Mouse (Mus musculus) ovary, adult 18-20 months (tissue): ENCODE results near the gene Yif1a.

Source experiments
- DNase-seq: peaks from one replicate; pipeline ENCODE4 v3.0.0; 2022; ENCODE audit warnings: low spot score, mixed read lengths

The Yif1a gene

GRCm38 (mm10) chr19:5118384-5118698 lies 30.0 kb downstream of the Yif1a start, which contains the start of gene Klc2:
Klc2 (minus strand) TSS chr19:5118560.
- DNase-seq = no peak

GRCm38 (mm10) chr19:5122492-5122891 lies 34.2 kb downstream of the Yif1a start:
- DNase-seq = peak; percentile 77

- DNase-seq = no peak
Observed at GRCm38 (mm10) chr19:5123241-5123640, 34.9 kb downstream of the Yif1a start.

GRCm38 (mm10) chr19:5124055-5124614 lies 35.8 kb downstream of the Yif1a start:
- no peak for DNase-seq

- no peak for DNase-seq
Observed at GRCm38 (mm10) chr19:5129770-5130169, 41.4 kb downstream of the Yif1a start.

- no peak for DNase-seq
Observed at GRCm38 (mm10) chr19:5131237-5131636, 42.9 kb downstream of the Yif1a start.

- no peak for DNase-seq
Observed at GRCm38 (mm10) chr19:5139640-5140039, 51.3 kb downstream of the Yif1a start.
